Mouse (Mus musculus) CH12.LX (cell line): ENCODE data around the gene Armh2.

Source experiments
- BHLHE40 ChIP-seq: IDR thresholded peaks from 2 replicates; pipeline ENCODE4 v1.6.1; 2011; ENCODE audit warnings: mild to moderate bottlenecking, low read depth, low read length, improper control_type of control experiment
- CHD1 ChIP-seq: IDR thresholded peaks from 2 replicates; pipeline ENCODE4 v1.6.1; 2012; ENCODE audit warnings: low read depth, low read length, improper control_type of control experiment, inconsistent platforms
- CTCF ChIP-seq, 2 experiments: IDR thresholded peaks in 1 of 2; conservative IDR thresholded peaks in 1 of 2; 2 replicates each; pipeline ENCODE4 v1.5.1; 2011 to 2012; ENCODE audit warnings: low read depth in 2 of 2, low read length in 2 of 2, improper control_type of control experiment in 1 of 2, inconsistent platforms in 1 of 2, mild to moderate bottlenecking in 1 of 2, moderate library complexity in 1 of 2
- E2F4 ChIP-seq: IDR thresholded peaks from 2 replicates; pipeline ENCODE4 v1.6.1; 2011; ENCODE audit warnings: low read depth, low read length, improper control_type of control experiment; ENCODE audit not compliant: insufficient replicate concordance
- EP300 ChIP-seq: IDR thresholded peaks from 2 replicates; pipeline ENCODE4 v1.6.1; 2011; ENCODE audit warnings: low read length, improper control_type of control experiment
- HCFC1 ChIP-seq: IDR thresholded peaks from 2 replicates; pipeline ENCODE4 v1.6.1; 2012; ENCODE audit warnings: low read depth, mild to moderate bottlenecking, inconsistent platforms, low read length, improper control_type of control experiment
- KAT2A ChIP-seq: IDR thresholded peaks from 2 replicates; pipeline ENCODE4 v1.6.1; 2012; ENCODE audit warnings: low read length, improper control_type of control experiment, inconsistent platforms; ENCODE audit not compliant: insufficient replicate concordance
- RCOR1 ChIP-seq: conservative IDR thresholded peaks from 2 replicates; pipeline ENCODE4 v1.6.1; 2012; ENCODE audit warnings: low read depth, mild to moderate bottlenecking, inconsistent platforms, low read length, improper control_type of control experiment
- SIN3A ChIP-seq: IDR thresholded peaks from 2 replicates; pipeline ENCODE4 v1.6.1; 2012; ENCODE audit warnings: low read length, improper control_type of control experiment, inconsistent platforms
- USF2 ChIP-seq: conservative IDR thresholded peaks from 2 replicates; pipeline ENCODE4 v1.6.1; 2011; ENCODE audit warnings: low read depth, low read length, improper control_type of control experiment
- ZC3H11A ChIP-seq: IDR thresholded peaks from 2 replicates; pipeline ENCODE4 v1.6.1; 2012; ENCODE audit warnings: low read depth, mild to moderate bottlenecking, inconsistent platforms, low read length, improper control_type of control experiment
- ZMIZ1 ChIP-seq: IDR thresholded peaks from 2 replicates; pipeline ENCODE4 v1.6.1; 2012; ENCODE audit warnings: low read depth, mild to moderate bottlenecking, inconsistent platforms, low read length, improper control_type of control experiment

GRCm38 (mm10) chr13:24759451-24759850 is 18.4 kb downstream of the Armh2 start:
- no peak for TF ChIP-seq HCFC1
- no peak for TF ChIP-seq USF2
- TF ChIP-seq EP300, result no peak
- TF ChIP-seq BHLHE40, result no peak
- TF ChIP-seq KAT2A, result no peak
- TF ChIP-seq CHD1, result no peak
- no peak for TF ChIP-seq CTCF (conservative IDR thresholded peaks at IDR 0.05 in 1 of 2, IDR thresholded peaks at IDR 0.05 in 1 of 2; ENCODE audit: low read depth in 2 of 2, low read length in 2 of 2)
- TF ChIP-seq ZMIZ1, result no peak
- no peak for TF ChIP-seq ZC3H11A
- TF ChIP-seq RCOR1, result no peak
- TF ChIP-seq SIN3A, result no peak
- TF ChIP-seq E2F4, result no peak
